19 mouse cellular contexts compared by ENCODE assay signal in genomic region chr12:79490626-79491025, GRCm38 (mm10).
DNase-seq lines count a peak whose midpoint lies in the region; ATAC-seq and TF ChIP-seq lines count a peak whose summit lies in the region.
"Had no signal": no experiment of that assay in that cellular context is flagged by ENCODE, and none has a peak within 500 bp of the region (broad histone marks: within the 10 kb centered on the region; RNA-seq: fewer than 3 reads in every experiment).

No protein-coding gene starts in this region.

- H3K4me3 ChIP-seq in testis, adult 2 months (ENCODE audit: control insufficient read depth, low read depth, low read length): peak overlapping the region; percentile 26
- no peak overlapping the region for H3K4me3 ChIP-seq in limb, embryonic 15.5 days
- H3K4me3 ChIP-seq: embryonic facial prominence, embryonic 13.5 days; forebrain, embryonic 13.5 days; forebrain, embryonic 15.5 days had no signal

- no peak overlapping the region for H3K9ac ChIP-seq in limb, embryonic 15.5 days
- H3K9ac ChIP-seq: embryonic facial prominence, embryonic 13.5 days; forebrain, embryonic 13.5 days; forebrain, embryonic 15.5 days; forebrain, postnatal 0 days had no signal

- no peak overlapping the region for H3K4me2 ChIP-seq in limb, embryonic 15.5 days
- H3K4me2 ChIP-seq: embryonic facial prominence, embryonic 13.5 days; forebrain, embryonic 13.5 days; forebrain, embryonic 15.5 days had no signal

- TF ChIP-seq POLR2A in testis, adult 2 months (IDR thresholded peaks at IDR 0.05; ENCODE audit: control insufficient read depth, low read depth, low read length): no peak

- WGBS in limb, embryonic 15.5 days: 70% methylated on average over 5 of the region's 5 CpGs

- H3K9me3 ChIP-seq in limb, embryonic 15.5 days: no peaks in the 10 kb centered on the region
- H3K9me3 ChIP-seq: embryonic facial prominence, embryonic 13.5 days; forebrain, embryonic 13.5 days; forebrain, embryonic 15.5 days had no signal

- no peaks in the 10 kb centered on the region for H3K4me1 ChIP-seq in testis, adult 2 months (ENCODE audit: control insufficient read depth, insufficient read depth, low read length)
- peaks cover 15% of the 10 kb centered on the region for H3K4me1 ChIP-seq in limb, embryonic 15.5 days
- H3K4me1 ChIP-seq: forebrain, embryonic 13.5 days had no signal

- no peaks in the 10 kb centered on the region for H3K36me3 ChIP-seq in testis, adult 2 months (ENCODE audit: control insufficient read depth, insufficient read depth, low read length)
- no peaks in the 10 kb centered on the region for H3K36me3 ChIP-seq in limb, embryonic 15.5 days
- H3K36me3 ChIP-seq: embryonic facial prominence, embryonic 13.5 days; forebrain, embryonic 15.5 days had no signal

- no peaks in the 10 kb centered on the region for H3K27me3 ChIP-seq in testis, adult 2 months (ENCODE audit: control insufficient read depth, insufficient read depth, low read length)
- H3K27me3 ChIP-seq in limb, embryonic 15.5 days: no peaks in the 10 kb centered on the region
- H3K27me3 ChIP-seq: embryonic facial prominence, embryonic 13.5 days; forebrain, embryonic 13.5 days; forebrain, embryonic 15.5 days had no signal

- no peak overlapping the region for H3K27ac ChIP-seq in testis, adult 2 months (ENCODE audit: control insufficient read depth, insufficient read depth, low read depth, low read length)
- H3K27ac ChIP-seq in limb, embryonic 15.5 days: peak overlapping the region; percentile 75
- H3K27ac ChIP-seq: embryonic facial prominence, embryonic 13.5 days; forebrain, embryonic 13.5 days; forebrain, embryonic 15.5 days had no signal

- ATAC-seq in limb, embryonic 15.5 days (ENCODE audit: insufficient number of reproducible peaks, low FRiP score, low TSS enrichment, low read depth): no peak
- ATAC-seq: forebrain, embryonic 13.5 days; forebrain, embryonic 15.5 days; forebrain, postnatal 0 days had no signal

- no peak for TF ChIP-seq CTCF in testis, adult 2 months (IDR thresholded peaks at IDR 0.05; ENCODE audit: control insufficient read depth, insufficient read depth, insufficient replicate concordance, low read depth, low read length)

- peak; percentile 58 for DNase-seq in heart, adult 11 months
- DNase-seq in heart, adult 9 months (ENCODE audit: low spot score in 2 of 2): no peak
- DNase-seq in testis, postnatal 10 days (ENCODE audit: low spot score): no peak
- DNase-seq in embryo, embryonic 11 days: no peak
- DNase-seq: adrenal gland, adult 2 months; adrenal gland, postnatal 10 days; adrenal gland, postnatal 25 days; cerebellum, adult 11 months; cerebellum, adult 18-20 months; cerebellum, adult 8-10 months; cerebellum, adult 9-11 months; cerebellum, postnatal 14 days; cerebellum, postnatal 36 days; forebrain, postnatal 0 days had no signal
